Mouse (Mus musculus): ENCODE results near the gene Hnmt. TPM values are rescaled to one million over a fixed set of nuclear protein-coding genes. Genes with fewer than 3 reads are reported as not detected.

Gene Hnmt
- polyA plus RNA-seq, 1 experiment from 2014 or later = 0.80 TPM

Other genes with a start within 250 kb of the Hnmt start
- not detected in 2 replicates for gene Tbpl2, start 47.2 kb upstream of the Hnmt start, polyA plus RNA-seq (2015; fragmentation: Nextera tagmentation; extraction: Ambion mirVana)
- gene Il1f8, start 103.8 kb upstream of the Hnmt start, polyA plus RNA-seq (2015; fragmentation: Nextera tagmentation; extraction: Ambion mirVana) = not detected in 2 replicates
- 0.53 and 0.68 TPM in 2 replicates for gene Il1f9, start 137.1 kb upstream of the Hnmt start, polyA plus RNA-seq (2015; fragmentation: Nextera tagmentation; extraction: Ambion mirVana)
- not detected in 2 replicates for gene Il1f6, start 166.0 kb upstream of the Hnmt start, polyA plus RNA-seq (2015; fragmentation: Nextera tagmentation; extraction: Ambion mirVana)
- gene Il1f5, start 227.6 kb upstream of the Hnmt start, polyA plus RNA-seq (2015; fragmentation: Nextera tagmentation; extraction: Ambion mirVana) = not detected in 2 replicates
- gene Il1f10, start 241.8 kb upstream of the Hnmt start, polyA plus RNA-seq (2015; fragmentation: Nextera tagmentation; extraction: Ambion mirVana) = not detected in 2 replicates

All from liver, postnatal 0 days (tissue).